Mouse (Mus musculus) liver, adult 2 months (tissue): Measurements from ENCODE around the gene Pfkfb2. TPM values are rescaled to one million over a fixed set of nuclear protein-coding genes. Genes with fewer than 3 reads are reported as not detected.
A peak's percentile ranks its signal among the peaks of the same experiment; 100 is the strongest.
"Not testable (repeated sequence)": the region's sequence is repeated elsewhere in the genome, so short reads cannot be mapped to it uniquely, and the experiment has no call there.

Source experiments
- DNase-seq: peaks from one replicate; pipeline ENCODE4 v3.0.0-alpha.2; 2011; ENCODE audit warnings: low read depth, low spot score; ENCODE audit errors: extremely low read depth
- H3K27ac ChIP-seq: fragments of 200-500 bp; replicated peaks from 2 replicates; pipeline ENCODE4 v1.5.1; 2012; ENCODE audit warnings: low read depth, mild to moderate bottlenecking, control low read depth, inconsistent platforms, low read length; ENCODE audit not compliant: insufficient read depth
- H3K27me3 ChIP-seq: fragments of 200-500 bp; 2 replicates; pipeline ENCODE4 v1.6.1; 2012; ENCODE audit warnings: mild to moderate bottlenecking, moderate library complexity, low read length, inconsistent platforms; ENCODE audit not compliant: control insufficient read depth, insufficient read depth
- H3K36me3 ChIP-seq: fragments of 200-500 bp; 2 replicates; pipeline ENCODE4 v1.6.1; 2012; ENCODE audit warnings: low read length, inconsistent platforms; ENCODE audit not compliant: control insufficient read depth, insufficient read depth
- H3K4me1 ChIP-seq: fragments of 200-500 bp; 2 replicates; pipeline ENCODE4 v1.6.1; 2011; ENCODE audit warnings: low read length; ENCODE audit not compliant: control insufficient read depth, insufficient read depth
- H3K4me3 ChIP-seq: fragments of 200-500 bp; 2 replicates; pipeline ENCODE4 v1.5.1; 2011; ENCODE audit warnings: low read depth, mild to moderate bottlenecking, control low read depth, low read length, moderate library complexity; ENCODE audit not compliant: insufficient read depth
- H3K79me2 ChIP-seq: fragments of 200-500 bp; 2 replicates; pipeline ENCODE4 v1.6.1; 2012; ENCODE audit warnings: inconsistent platforms, mild to moderate bottlenecking, low read length, moderate library complexity; ENCODE audit not compliant: control insufficient read depth, insufficient read depth
- H3K9ac ChIP-seq: fragments of 200-500 bp; 2 replicates; pipeline ENCODE4 v1.6.1; 2012; ENCODE audit warnings: low read depth, mild to moderate bottlenecking, control low read depth, inconsistent platforms, low read length
- CTCF ChIP-seq: fragments of 200-500 bp; IDR thresholded peaks from 2 replicates; pipeline ENCODE4 v1.5.1; 2011; ENCODE audit warnings: low read depth, low read length, control low read depth
- POLR2A ChIP-seq: fragments of 200-500 bp; IDR thresholded peaks from 2 replicates; pipeline ENCODE4 v1.6.1; 2011; ENCODE audit warnings: low read length, control low read depth; ENCODE audit not compliant: insufficient read depth; ENCODE audit errors: extremely low read depth
- WGBS: fragments of 180-500 bp; shearing (Covaris S2); methylation state at CpG from one replicate; pipeline ENCODE4 v1.1.7; 2018; 5-methylcytosine and 5-hydroxymethylcytosine counted together
- polyA plus RNA-seq: library from polyadenylated mRNA; depleted of rRNA; stranded (reverse); fragments of >200 nt; gene quantifications from 2 replicates; pipeline ENCODE4 v1.2.3, GENCODE M21; 2012
- total RNA-seq: library from RNA; depleted of rRNA; stranded (reverse); fragments of >200 nt; gene quantifications from 2 replicates; pipeline ENCODE4 v1.2.3, GENCODE M21; 2014

The Pfkfb2 gene
- total and polyA plus RNA-seq, 2 experiments = 8.5 to 19.5 TPM

- no peak overlapping the region for H3K4me3 ChIP-seq
- H3K27ac ChIP-seq = peak overlapping the region; percentile 100
- no peaks in the 10 kb centered on the region for H3K79me2 ChIP-seq
- H3K9ac ChIP-seq = no peak overlapping the region
- 75% methylated on average over 2 of the region's 2 CpGs for WGBS
- no peak for DNase-seq
- TF ChIP-seq CTCF (no peak), POLR2A (no peak)
- no peaks in the 10 kb centered on the region for H3K36me3 ChIP-seq
- no peaks in the 10 kb centered on the region for H3K27me3 ChIP-seq
- H3K4me1 ChIP-seq = peaks cover 41% of the 10 kb centered on the region
Measured at GRCm38 (mm10) chr1:130681075-130681474, 48.0 kb downstream of the Pfkfb2 start.

GRCm38 (mm10) chr1:130678551-130678950 is 50.5 kb downstream of the Pfkfb2 start:
- peak; percentile 100 for DNase-seq
- Histone ChIP-seq H3K36me3 (no peaks in the 10 kb centered on the region), H3K79me2 (no peaks in the 10 kb centered on the region; the same call in 1 of the 2 replicates), H3K9ac (no peak overlapping the region), H3K27ac (peak overlapping the region; percentile 100), H3K4me1 (peaks cover 37% of the 10 kb centered on the region), H3K4me3 (no peak overlapping the region), H3K27me3 (no peaks in the 10 kb centered on the region)
- TF ChIP-seq CTCF = no peak
- TF ChIP-seq POLR2A = no peak
- 17% methylated on average over 2 of the region's 2 CpGs for WGBS

GRCm38 (mm10) chr1:130663576-130663975 is 65.5 kb downstream of the Pfkfb2 start:
- H3K79me2 ChIP-seq, H3K4me3 ChIP-seq, H3K36me3 ChIP-seq, H3K27me3 ChIP-seq, H3K9ac ChIP-seq: not testable (repeated sequence)
- H3K4me1 ChIP-seq = peaks cover 14% of the 10 kb centered on the region
- peak; percentile 84 for DNase-seq
- peak overlapping the region; percentile 34 for H3K27ac ChIP-seq
- WGBS = 28% methylated on average over 5 of the region's 5 CpGs

- 16% methylated on average over 3 of the region's 3 CpGs for WGBS
- Histone ChIP-seq H3K27me3 (no peaks in the 10 kb centered on the region), H3K79me2 (peaks cover 14% of the 10 kb centered on the region; the same call in 1 of the 2 replicates), H3K36me3 (peaks cover 8% of the 10 kb centered on the region), H3K27ac (peak within 1 kb of the TSS; percentile 75), H3K9ac (peak within 1 kb of the TSS; percentile 84), H3K4me1 (peaks cover 24% of the 10 kb centered on the region), H3K4me3 (peak within 1 kb of the TSS; percentile 83)
- no peak for TF ChIP-seq POLR2A
- TF ChIP-seq CTCF = no peak
- peak; percentile 92 for DNase-seq
Measured at GRCm38 (mm10) chr1:130661454-130661853, 67.6 kb downstream of the Pfkfb2 start, which contains the start of gene C4bp. TSS of gene C4bp (minus strand) at chr1:130661632.

GRCm38 (mm10) chr1:130659641-130660040 is 69.4 kb downstream of the Pfkfb2 start:
- H3K4me1 ChIP-seq = peaks cover 24% of the 10 kb centered on the region
- peaks cover 15% of the 10 kb centered on the region for H3K36me3 ChIP-seq
- peak overlapping the region; percentile 77 for H3K27ac ChIP-seq
- peak overlapping the region; percentile 77 for H3K9ac ChIP-seq
- H3K79me2 ChIP-seq = peaks cover 14% of the 10 kb centered on the region; the same call in 1 of the 2 replicates
- not testable (repeated sequence) for H3K27me3 ChIP-seq
- WGBS = 11% methylated on average over 5 of the region's 5 CpGs
- peak overlapping the region; percentile 83 for H3K4me3 ChIP-seq
- DNase-seq = peak; percentile 58

- WGBS = 15% methylated on average over 4 of the region's 4 CpGs
- Histone ChIP-seq H3K36me3 (peaks cover 77% of the 10 kb centered on the region), H3K27ac (no peak overlapping the region), H3K79me2 (no peaks in the 10 kb centered on the region; the same call in 1 of the 2 replicates), H3K9ac (no peak overlapping the region), H3K4me3 (no peak overlapping the region), H3K4me1 (no peaks in the 10 kb centered on the region; the same call in none of the 2 replicates), H3K27me3 (no peaks in the 10 kb centered on the region)
- no peak for DNase-seq
- no peak for TF ChIP-seq CTCF
- TF ChIP-seq POLR2A = no peak
Measured at GRCm38 (mm10) chr1:130644103-130644502, 85.0 kb downstream of the Pfkfb2 start.
